Mouse (Mus musculus): ENCODE data around the gene Arid3a.

Gene Arid3a

GRCm38 (mm10) chr10:79927324-79928029, 634 bp downstream of the Arid3a start:
- DNase-seq (ENCODE audit: low read depth, low spot score) = peak; percentile 70

- DNase-seq (ENCODE audit: low read depth, low spot score) = peak; percentile 58
Observed at GRCm38 (mm10) chr10:79928030-79928694, 1.3 kb downstream of the Arid3a start.

- no peak for DNase-seq (ENCODE audit: low read depth, low spot score)
Observed at GRCm38 (mm10) chr10:79928907-79929701, 2.3 kb downstream of the Arid3a start.

GRCm38 (mm10) chr10:79929967-79930825, 3.4 kb downstream of the Arid3a start:
- DNase-seq (ENCODE audit: low read depth, low spot score) = no peak

GRCm38 (mm10) chr10:79930826-79931186, 4.0 kb downstream of the Arid3a start:
- DNase-seq (ENCODE audit: low read depth, low spot score) = no peak

GRCm38 (mm10) chr10:79931797-79932196, 5.0 kb downstream of the Arid3a start:
- no peak for DNase-seq (ENCODE audit: low read depth, low spot score)

- no peak for DNase-seq (ENCODE audit: low read depth, low spot score)
Observed at GRCm38 (mm10) chr10:79932736-79933135, 5.9 kb downstream of the Arid3a start.

GRCm38 (mm10) chr10:79933145-79933679, 6.4 kb downstream of the Arid3a start:
- no peak for DNase-seq (ENCODE audit: low read depth, low spot score)

- DNase-seq (ENCODE audit: low read depth, low spot score) = no peak
Observed at GRCm38 (mm10) chr10:79933861-79934260, 7.0 kb downstream of the Arid3a start.

GRCm38 (mm10) chr10:79934272-79934721, 7.5 kb downstream of the Arid3a start:
- no peak for DNase-seq (ENCODE audit: low read depth, low spot score)

- no peak for DNase-seq (ENCODE audit: low read depth, low spot score)
Observed at GRCm38 (mm10) chr10:79934794-79935569, 8.1 kb downstream of the Arid3a start.

GRCm38 (mm10) chr10:79936284-79936910, 9.6 kb downstream of the Arid3a start:
- no peak for DNase-seq (ENCODE audit: low read depth, low spot score)

GRCm38 (mm10) chr10:79936911-79937441, 10.1 kb downstream of the Arid3a start:
- DNase-seq (ENCODE audit: low read depth, low spot score) = peak; percentile 93

GRCm38 (mm10) chr10:79937775-79938526, 11.1 kb downstream of the Arid3a start:
- no peak for DNase-seq (ENCODE audit: low read depth, low spot score)

- no peak for DNase-seq (ENCODE audit: low read depth, low spot score)
Observed at GRCm38 (mm10) chr10:79940749-79941148, 13.9 kb downstream of the Arid3a start.

- no peak for DNase-seq (ENCODE audit: low read depth, low spot score)
Observed at GRCm38 (mm10) chr10:79942988-79943387, 16.1 kb downstream of the Arid3a start.

- no peak for DNase-seq (ENCODE audit: low read depth, low spot score)
Observed at GRCm38 (mm10) chr10:79943471-79943901, 16.6 kb downstream of the Arid3a start.

- no peak for DNase-seq (ENCODE audit: low read depth, low spot score)
Observed at GRCm38 (mm10) chr10:79945507-79946234, 18.8 kb downstream of the Arid3a start.

Data from CD4-positive helper T cell, adult 2 months (primary cell).